Mouse (Mus musculus): ENCODE measurements at regions not wholly inside any gene's neighbourhood (a gene's known extent, or its start where the extent isn't known, plus 50 kb on each side); places are given as distances from the start of the nearest gene placed in this dataset.
A peak's percentile ranks its signal among the peaks of the same experiment; 100 is the strongest.

GRCm38 (mm10) chr6:6657928-6658500, 79.6 kb upstream of the Sem1 start:
- Histone ChIP-seq H3K36me3 (ENCODE audit: control insufficient read depth, insufficient read depth) (no peaks in the 10 kb centered on the region), H3K9me3 (ENCODE audit: control insufficient read depth, low read length) (no peaks in the 10 kb centered on the region), H3K4me1 (replicated peaks; ENCODE audit: control insufficient read depth, insufficient read depth, low read length) (peaks cover 5% of the 10 kb centered on the region), H3K27me3 (replicated peaks; ENCODE audit: control insufficient read depth, insufficient read depth, low read length) (no peaks in the 10 kb centered on the region), H3K9ac (replicated peaks; ENCODE audit: low read depth, low read length) (no peak overlapping the region), H3K27ac (ENCODE audit: low read length) (no peak overlapping the region), H3K4me3 (replicated peaks; ENCODE audit: low read length) (no peak overlapping the region), H3K4me2 (ENCODE audit: low read length) (no peak overlapping the region)
- 45% methylated on average over 3 of the region's 3 CpGs for WGBS
- 0 out of 2 replicates have a peak, but pooled peaks have one; percentile 8 for ATAC-seq

- Histone ChIP-seq H3K4me1 (replicated peaks; ENCODE audit: control insufficient read depth, insufficient read depth, low read length) (peaks cover 5% of the 10 kb centered on the region), H3K4me2 (ENCODE audit: low read length) (no peak overlapping the region), H3K27me3 (replicated peaks; ENCODE audit: control insufficient read depth, insufficient read depth, low read length) (no peaks in the 10 kb centered on the region), H3K4me3 (replicated peaks; ENCODE audit: low read length) (no peak overlapping the region), H3K36me3 (ENCODE audit: control insufficient read depth, insufficient read depth) (no peaks in the 10 kb centered on the region), H3K9ac (replicated peaks; ENCODE audit: low read depth, low read length) (no peak overlapping the region), H3K9me3 (ENCODE audit: control insufficient read depth, low read length) (no peaks in the 10 kb centered on the region), H3K27ac (ENCODE audit: low read length) (no peak overlapping the region)
- ATAC-seq, result no peak
- 36% methylated on average over 5 of the region's 5 CpGs for WGBS
Measured at GRCm38 (mm10) chr6:6660072-6660471, 81.6 kb upstream of the Sem1 start.

- Histone ChIP-seq H3K4me2 (ENCODE audit: low read length) (no peak overlapping the region), H3K27me3 (replicated peaks; ENCODE audit: control insufficient read depth, insufficient read depth, low read length) (no peaks in the 10 kb centered on the region), H3K4me1 (replicated peaks; ENCODE audit: control insufficient read depth, insufficient read depth, low read length) (no peaks in the 10 kb centered on the region), H3K4me3 (replicated peaks; ENCODE audit: low read length) (no peak overlapping the region), H3K9ac (replicated peaks; ENCODE audit: low read depth, low read length) (no peak overlapping the region), H3K9me3 (ENCODE audit: control insufficient read depth, low read length) (no peaks in the 10 kb centered on the region), H3K27ac (ENCODE audit: low read length) (no peak overlapping the region), H3K36me3 (ENCODE audit: control insufficient read depth, insufficient read depth) (no peaks in the 10 kb centered on the region)
- ATAC-seq, result no peak
- WGBS, result 81% methylated on average over 5 of the region's 5 CpGs
Measured at GRCm38 (mm10) chr6:6666762-6667161, 88.3 kb upstream of the Sem1 start.

GRCm38 (mm10) chr6:6689241-6689640, 110.8 kb upstream of the Sem1 start:
- 76% methylated on average over 5 of the region's 5 CpGs for WGBS
- H3K4me1 ChIP-seq (replicated peaks; ENCODE audit: control insufficient read depth, insufficient read depth, low read length), result peaks cover 3% of the 10 kb centered on the region; the same call in 1 of the 2 replicates
- no peaks in the 10 kb centered on the region for H3K27me3 ChIP-seq (replicated peaks; ENCODE audit: control insufficient read depth, insufficient read depth, low read length)
- no peak overlapping the region for H3K27ac ChIP-seq (ENCODE audit: low read length)
- H3K4me2 ChIP-seq (ENCODE audit: low read length), result no peak overlapping the region
- H3K4me3 ChIP-seq (replicated peaks; ENCODE audit: low read length), result no peak overlapping the region
- ATAC-seq, result no peak
- no peaks in the 10 kb centered on the region for H3K9me3 ChIP-seq (ENCODE audit: control insufficient read depth, low read length)
- H3K36me3 ChIP-seq (ENCODE audit: control insufficient read depth, insufficient read depth), result no peaks in the 10 kb centered on the region
- no peak overlapping the region for H3K9ac ChIP-seq (replicated peaks; ENCODE audit: low read depth, low read length)

GRCm38 (mm10) chr6:6690188-6690587, 111.7 kb upstream of the Sem1 start:
- H3K4me1 ChIP-seq (replicated peaks; ENCODE audit: control insufficient read depth, insufficient read depth, low read length), result peaks cover 3% of the 10 kb centered on the region; the same call in 1 of the 2 replicates
- no peaks in the 10 kb centered on the region for H3K27me3 ChIP-seq (replicated peaks; ENCODE audit: control insufficient read depth, insufficient read depth, low read length)
- no peak; the same call in 1 of the 2 replicates for ATAC-seq
- H3K36me3 ChIP-seq (ENCODE audit: control insufficient read depth, insufficient read depth), result no peaks in the 10 kb centered on the region
- no peak overlapping the region for H3K27ac ChIP-seq (ENCODE audit: low read length)
- 64% methylated on average over 5 of the region's 5 CpGs for WGBS
- no peak overlapping the region for H3K4me2 ChIP-seq (ENCODE audit: low read length)
- H3K9ac ChIP-seq (replicated peaks; ENCODE audit: low read depth, low read length), result no peak overlapping the region
- H3K4me3 ChIP-seq (replicated peaks; ENCODE audit: low read length), result no peak overlapping the region
- no peaks in the 10 kb centered on the region for H3K9me3 ChIP-seq (ENCODE audit: control insufficient read depth, low read length)

GRCm38 (mm10) chr6:6692056-6692770, 113.8 kb upstream of the Sem1 start:
- 87% methylated on average over 8 of the region's 8 CpGs for WGBS
- Histone ChIP-seq H3K9ac (replicated peaks; ENCODE audit: low read depth, low read length) (no peak overlapping the region), H3K27me3 (replicated peaks; ENCODE audit: control insufficient read depth, insufficient read depth, low read length) (no peaks in the 10 kb centered on the region), H3K9me3 (ENCODE audit: control insufficient read depth, low read length) (no peaks in the 10 kb centered on the region), H3K4me2 (ENCODE audit: low read length) (no peak overlapping the region), H3K36me3 (ENCODE audit: control insufficient read depth, insufficient read depth) (no peaks in the 10 kb centered on the region), H3K4me3 (replicated peaks; ENCODE audit: low read length) (no peak overlapping the region), H3K27ac (ENCODE audit: low read length) (no peak overlapping the region), H3K4me1 (replicated peaks; ENCODE audit: control insufficient read depth, insufficient read depth, low read length) (peaks cover 11% of the 10 kb centered on the region)
- ATAC-seq, result no peak

- H3K9ac ChIP-seq (replicated peaks; ENCODE audit: low read depth, low read length), result no peak overlapping the region
- H3K4me1 ChIP-seq (replicated peaks; ENCODE audit: control insufficient read depth, insufficient read depth, low read length), result peaks cover 11% of the 10 kb centered on the region
- peak; percentile 97 for ATAC-seq
- H3K4me3 ChIP-seq (replicated peaks; ENCODE audit: low read length), result no peak overlapping the region
- H3K4me2 ChIP-seq (ENCODE audit: low read length), result peak overlapping the region; percentile 2
- no peak overlapping the region for H3K27ac ChIP-seq (ENCODE audit: low read length)
- 27% methylated on average over 11 of the region's 11 CpGs for WGBS
- H3K36me3 ChIP-seq (ENCODE audit: control insufficient read depth, insufficient read depth), result no peaks in the 10 kb centered on the region
- H3K9me3 ChIP-seq (ENCODE audit: control insufficient read depth, low read length), result no peaks in the 10 kb centered on the region
- no peaks in the 10 kb centered on the region for H3K27me3 ChIP-seq (replicated peaks; ENCODE audit: control insufficient read depth, insufficient read depth, low read length)
Measured at GRCm38 (mm10) chr6:6695742-6696430, 117.4 kb upstream of the Sem1 start.

- H3K36me3 ChIP-seq (ENCODE audit: control insufficient read depth, insufficient read depth), result no peaks in the 10 kb centered on the region
- H3K4me2 ChIP-seq (ENCODE audit: low read length), result no peak overlapping the region
- H3K4me3 ChIP-seq (replicated peaks; ENCODE audit: low read length), result no peak overlapping the region
- no peak overlapping the region for H3K27ac ChIP-seq (ENCODE audit: low read length)
- H3K9me3 ChIP-seq (ENCODE audit: control insufficient read depth, low read length), result no peaks in the 10 kb centered on the region
- no peak for ATAC-seq
- 74% methylated on average over 10 of the region's 10 CpGs for WGBS
- no peak overlapping the region for H3K9ac ChIP-seq (replicated peaks; ENCODE audit: low read depth, low read length)
- peaks cover 8% of the 10 kb centered on the region for H3K4me1 ChIP-seq (replicated peaks; ENCODE audit: control insufficient read depth, insufficient read depth, low read length)
- no peaks in the 10 kb centered on the region for H3K27me3 ChIP-seq (replicated peaks; ENCODE audit: control insufficient read depth, insufficient read depth, low read length)
Measured at GRCm38 (mm10) chr6:6697418-6697979, 119.0 kb upstream of the Sem1 start.

GRCm38 (mm10) chr6:6706729-6707128, 128.3 kb upstream of the Sem1 start:
- no peak for ATAC-seq
- no peaks in the 10 kb centered on the region for H3K9me3 ChIP-seq (ENCODE audit: control insufficient read depth, low read length)
- no peaks in the 10 kb centered on the region for H3K36me3 ChIP-seq (ENCODE audit: control insufficient read depth, insufficient read depth)
- H3K4me1 ChIP-seq (replicated peaks; ENCODE audit: control insufficient read depth, insufficient read depth, low read length), result no peaks in the 10 kb centered on the region
- H3K4me3 ChIP-seq (replicated peaks; ENCODE audit: low read length), result no peak overlapping the region
- no peak overlapping the region for H3K27ac ChIP-seq (ENCODE audit: low read length)
- H3K27me3 ChIP-seq (replicated peaks; ENCODE audit: control insufficient read depth, insufficient read depth, low read length), result no peaks in the 10 kb centered on the region
- no peak overlapping the region for H3K4me2 ChIP-seq (ENCODE audit: low read length)
- H3K9ac ChIP-seq (replicated peaks; ENCODE audit: low read depth, low read length), result no peak overlapping the region
- WGBS, result 80% methylated on average over 4 of the region's 4 CpGs
